14 mouse cellular contexts compared by ENCODE assay signal in genomic region chr12:91265462-91265861, GRCm38 (mm10).
A peak's percentile ranks its signal among the peaks of the same experiment; 100 is the strongest.
DNase-seq lines count a peak whose midpoint lies in the region; ATAC-seq and TF ChIP-seq lines count a peak whose summit lies in the region.
"Had no signal": no experiment of that assay in that cellular context is flagged by ENCODE, and none has a peak within 500 bp of the region (broad histone marks: within the 10 kb centered on the region; RNA-seq: fewer than 3 reads in every experiment).

No protein-coding gene starts in this region.

- no peak; the same call in 1 of the 2 replicates for ATAC-seq in neural tube, embryonic 11.5 days (ENCODE audit: insufficient read depth, low FRiP score, low TSS enrichment)
- peak; percentile 71 for ATAC-seq in hindbrain, embryonic 12.5 days (ENCODE audit: low FRiP score)
- peak; percentile 85 for ATAC-seq in neural tube, embryonic 14.5 days (ENCODE audit: low read depth)
- no peak for ATAC-seq in frontal cortex, adult (ENCODE audit: low TSS enrichment)

- no peak overlapping the region for H3K4me2 ChIP-seq in neural tube, embryonic 11.5 days (ENCODE audit: low read depth)
- H3K4me2 ChIP-seq in hindbrain, embryonic 12.5 days (replicated peaks), result no peak overlapping the region
- no peak overlapping the region for H3K4me2 ChIP-seq in neural tube, embryonic 14.5 days (ENCODE audit: low read depth, low read length)
- H3K4me2 ChIP-seq: embryonic facial prominence, embryonic 15.5 days had no signal

- H3K4me3 ChIP-seq in neural tube, embryonic 11.5 days (ENCODE audit: low read depth, low read length), result no peak overlapping the region
- no peak overlapping the region for H3K4me3 ChIP-seq in hindbrain, embryonic 12.5 days
- no peak overlapping the region for H3K4me3 ChIP-seq in neural tube, embryonic 14.5 days (ENCODE audit: low read depth, low read length)
- H3K4me3 ChIP-seq in layer of hippocampus, adult 2 months, result no peak overlapping the region
- H3K4me3 ChIP-seq: embryonic facial prominence, embryonic 15.5 days; myocyte had no signal

- H3K9me3 ChIP-seq in neural tube, embryonic 11.5 days (ENCODE audit: control insufficient read depth, low read length), result no peaks in the 10 kb centered on the region
- no peaks in the 10 kb centered on the region for H3K9me3 ChIP-seq in hindbrain, embryonic 12.5 days (replicated peaks)
- no peaks in the 10 kb centered on the region for H3K9me3 ChIP-seq in neural tube, embryonic 14.5 days (ENCODE audit: control insufficient read depth, low read length)
- H3K9me3 ChIP-seq: embryonic facial prominence, embryonic 15.5 days had no signal

- TF ChIP-seq CTCF in layer of hippocampus, adult 2 months (conservative IDR thresholded peaks at IDR 0.05), result no peak

- WGBS in neural tube, embryonic 11.5 days, result 75% methylated on average over 5 of the region's 5 CpGs
- WGBS in hindbrain, embryonic 12.5 days, result 58% methylated on average over 5 of the region's 5 CpGs
- WGBS in neural tube, embryonic 14.5 days, result 23% methylated on average over 5 of the region's 5 CpGs

- H3K9ac ChIP-seq in neural tube, embryonic 11.5 days (ENCODE audit: low read length), result no peak overlapping the region
- no peak overlapping the region for H3K9ac ChIP-seq in hindbrain, embryonic 12.5 days
- H3K9ac ChIP-seq in neural tube, embryonic 14.5 days (replicated peaks; ENCODE audit: low read depth, low read length), result no peak overlapping the region
- H3K9ac ChIP-seq: embryonic facial prominence, embryonic 15.5 days had no signal

- H3K36me3 ChIP-seq in neural tube, embryonic 11.5 days (ENCODE audit: control insufficient read depth, insufficient read depth, low read length), result no peaks in the 10 kb centered on the region
- H3K36me3 ChIP-seq in hindbrain, embryonic 12.5 days, result no peaks in the 10 kb centered on the region
- no peaks in the 10 kb centered on the region for H3K36me3 ChIP-seq in neural tube, embryonic 14.5 days (ENCODE audit: control insufficient read depth, insufficient read depth, low read length)
- H3K36me3 ChIP-seq: embryonic facial prominence, embryonic 15.5 days had no signal

- no peaks in the 10 kb centered on the region for H3K27me3 ChIP-seq in neural tube, embryonic 11.5 days (ENCODE audit: control insufficient read depth, insufficient read depth, low read length)
- no peaks in the 10 kb centered on the region for H3K27me3 ChIP-seq in hindbrain, embryonic 12.5 days
- H3K27me3 ChIP-seq in neural tube, embryonic 14.5 days (ENCODE audit: control insufficient read depth, insufficient read depth, low read length), result no peaks in the 10 kb centered on the region
- H3K27me3 ChIP-seq: embryonic facial prominence, embryonic 15.5 days had no signal

- peak; percentile 17 for DNase-seq in embryo, embryonic 10 days (ENCODE audit: low spot score)
- DNase-seq in embryo, embryonic 9.5 days (ENCODE audit: extremely low spot score), result no peak
- peak; percentile 13 for DNase-seq in neural tube, embryonic 11.5 days (ENCODE audit: low spot score)
- DNase-seq in neural tube, embryonic 10.5 days (ENCODE audit: extremely low spot score, low spot score), result no peak
- DNase-seq in layer of hippocampus, adult 2 months (ENCODE audit: low spot score in 2 of 2), result no peak
- DNase-seq: gastrocnemius, postnatal 25 days; kidney, postnatal 10 days; lung, adult 18-20 months; thymus, adult 18-20 months had no signal

- no peaks in the 10 kb centered on the region for H3K4me1 ChIP-seq in neural tube, embryonic 11.5 days (ENCODE audit: control insufficient read depth, insufficient read depth, low read length)
- 0 out of 2 replicates have a peak, but pooled peaks cover 2% of the 10 kb centered on the region for H3K4me1 ChIP-seq in hindbrain, embryonic 12.5 days
- H3K4me1 ChIP-seq in neural tube, embryonic 14.5 days (ENCODE audit: control insufficient read depth, insufficient read depth, low read length), result no peaks in the 10 kb centered on the region
- H3K4me1 ChIP-seq: embryonic facial prominence, embryonic 15.5 days had no signal

- no peak overlapping the region for H3K27ac ChIP-seq in neural tube, embryonic 11.5 days (ENCODE audit: low read depth, low read length)
- H3K27ac ChIP-seq in hindbrain, embryonic 12.5 days, result no peak overlapping the region
- no peak overlapping the region for H3K27ac ChIP-seq in neural tube, embryonic 14.5 days (ENCODE audit: low read depth, low read length)
- no peak overlapping the region for H3K27ac ChIP-seq in layer of hippocampus, adult 2 months
- H3K27ac ChIP-seq: embryonic facial prominence, embryonic 15.5 days had no signal

Comparison
In these comparisons a context has a peak if more than half of its experiments do, and no peak if none do; other contexts are left out.
1. DNase-seq: peak in embryo, embryonic 10 days (single experiment) and neural tube, embryonic 11.5 days (single experiment); none in embryo, embryonic 9.5 days (single experiment), neural tube, embryonic 10.5 days (single experiment) and layer of hippocampus, adult 2 months (0 of 2).
2. ATAC-seq: peak in hindbrain, embryonic 12.5 days (single experiment) and neural tube, embryonic 14.5 days (single experiment); none in neural tube, embryonic 11.5 days (single experiment) and frontal cortex, adult (single experiment).